Mouse (Mus musculus): ENCODE results near the gene Npy4r.

DNA sequence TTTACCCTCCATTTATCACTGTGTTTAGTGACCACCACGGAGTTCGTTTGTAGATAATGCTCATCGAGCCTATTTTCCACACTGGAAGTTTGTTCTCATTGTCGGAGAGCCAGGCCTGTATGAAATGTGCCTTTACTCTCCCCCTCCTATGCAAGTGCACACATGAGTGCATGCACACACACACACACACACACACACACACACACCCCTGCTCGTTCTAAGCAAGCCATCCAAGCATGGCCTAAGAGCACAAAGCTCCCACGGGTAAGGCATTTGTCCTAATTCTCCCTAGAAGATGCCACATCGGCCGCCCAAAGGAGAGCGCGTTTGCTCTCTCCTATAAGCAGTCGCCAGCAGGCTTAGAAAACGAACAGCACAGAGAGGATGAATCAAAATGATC lies 3.5 kb upstream of the Npy4r start:
- TF ChIP-seq CTCF (IDR thresholded peaks at IDR 0.05) (no peak), POLR2A (IDR thresholded peaks at IDR 0.05; ENCODE audit: insufficient read depth, low read depth, low read length) (no peak)
